Mouse (Mus musculus) cerebellum, adult 18-20 months (tissue): Measurements from ENCODE around the gene Tra2a.

Source experiments
- DNase-seq, 2 experiments: peaks; one replicate each; pipeline ENCODE4 v3.0.0; 2021

The Tra2a gene

GRCm38 (mm10) chr6:49233356-49233755 is 30.5 kb downstream of the Tra2a start:
- DNase-seq = no peak

DNA sequence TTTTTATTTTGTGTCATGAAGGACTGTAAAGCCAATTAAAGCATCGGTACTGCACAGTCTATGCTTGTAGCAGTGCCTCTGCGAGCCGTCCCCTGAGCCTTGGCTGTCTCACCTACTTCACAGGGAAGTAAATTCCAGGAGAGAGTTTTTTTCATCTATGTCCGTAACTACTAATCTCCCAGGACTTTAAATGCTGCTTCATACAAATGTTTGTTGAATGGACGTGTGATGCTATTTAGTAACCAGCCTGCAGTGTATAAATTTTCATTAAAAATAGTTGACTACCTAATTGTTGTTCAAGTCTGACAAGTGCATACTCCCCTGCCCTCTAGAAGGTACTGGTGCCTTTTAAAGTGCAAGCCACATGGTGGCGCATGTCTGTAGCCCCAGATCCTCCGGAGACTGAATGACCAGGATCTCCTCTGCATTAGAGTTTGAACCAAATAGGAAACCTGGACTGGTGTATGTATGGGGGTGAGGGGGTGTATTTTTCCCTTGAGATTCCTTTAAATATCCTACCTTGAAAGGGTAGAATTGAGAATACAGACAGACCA is 35.6 kb downstream of the Tra2a start:
- DNase-seq = peak in 1 of 2 experiments; percentile 24

- DNase-seq = peak in 1 of 2 experiments; percentile 8
These were observed 36.6 kb downstream of the Tra2a start for GRCm38 (mm10) chr6:49227184-49227735.

DNA sequence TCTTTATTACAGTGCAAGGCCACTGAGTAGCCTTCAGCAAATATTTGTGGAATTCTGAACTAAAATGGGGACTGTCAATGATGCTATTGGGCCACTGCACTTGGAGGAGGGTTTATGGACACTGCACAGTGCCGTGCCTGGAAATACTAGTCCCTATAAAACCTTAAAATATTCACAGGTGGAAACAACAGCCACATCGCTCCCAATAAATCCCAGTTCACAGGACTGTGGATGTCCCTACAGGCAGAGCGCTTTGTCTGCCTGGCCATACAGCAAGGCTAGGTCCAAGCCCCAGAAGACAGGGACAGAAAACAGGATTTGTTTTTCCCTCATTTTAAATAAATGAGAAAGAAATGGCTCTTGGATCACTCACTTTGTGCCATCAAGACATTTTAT is 38.1 kb downstream of the Tra2a start:
- no peak for DNase-seq

- no peak for DNase-seq
These were observed 38.7 kb downstream of the Tra2a start for GRCm38 (mm10) chr6:49224923-49225727.

GRCm38 (mm10) chr6:49221906-49222305 is 41.9 kb downstream of the Tra2a start:
- no peak for DNase-seq

DNA sequence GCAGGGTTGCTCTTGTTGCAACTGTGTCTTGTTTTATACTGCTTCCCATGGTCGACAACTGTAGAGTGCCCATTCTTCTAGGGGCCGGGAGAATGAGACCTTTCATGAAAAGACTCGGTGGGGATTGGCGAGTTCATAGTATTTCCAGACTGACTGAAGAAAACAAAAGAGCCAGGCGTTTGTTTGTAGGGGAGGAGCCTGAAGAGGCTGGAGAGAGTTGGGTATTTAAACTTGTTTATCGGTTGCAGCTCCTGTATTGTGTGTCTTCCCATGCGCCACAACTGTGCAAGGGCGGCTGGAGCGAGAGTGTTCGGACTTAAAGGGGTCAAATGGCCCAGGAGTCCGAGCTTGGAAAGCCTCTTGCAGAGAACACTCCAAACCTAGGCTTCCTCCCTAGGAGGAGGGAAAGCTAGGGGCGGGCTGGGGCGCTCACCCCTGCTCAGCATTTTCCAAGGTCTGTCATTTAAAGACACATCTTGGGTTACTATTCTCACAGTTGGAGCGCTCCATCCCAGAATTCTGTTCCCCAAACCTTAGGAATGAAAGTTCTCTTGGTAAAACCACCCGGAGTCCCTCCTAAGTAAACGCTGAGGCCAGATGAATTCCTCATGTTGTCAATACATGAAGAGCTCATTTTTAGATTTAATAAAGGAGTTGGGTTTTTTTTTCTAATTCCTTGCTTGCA is 43.8 kb downstream of the Tra2a start:
- DNase-seq = no peak

- DNase-seq = no peak
These were observed 44.8 kb downstream of the Tra2a start for GRCm38 (mm10) chr6:49219001-49219560.

- peak in 1 of 2 experiments; percentile 17 for DNase-seq
These were observed 45.5 kb downstream of the Tra2a start for GRCm38 (mm10) chr6:49218275-49218802.

GRCm38 (mm10) chr6:49217581-49218274 is 46.1 kb downstream of the Tra2a start:
- DNase-seq = peak in 1 of 2 experiments; percentile 30

DNA sequence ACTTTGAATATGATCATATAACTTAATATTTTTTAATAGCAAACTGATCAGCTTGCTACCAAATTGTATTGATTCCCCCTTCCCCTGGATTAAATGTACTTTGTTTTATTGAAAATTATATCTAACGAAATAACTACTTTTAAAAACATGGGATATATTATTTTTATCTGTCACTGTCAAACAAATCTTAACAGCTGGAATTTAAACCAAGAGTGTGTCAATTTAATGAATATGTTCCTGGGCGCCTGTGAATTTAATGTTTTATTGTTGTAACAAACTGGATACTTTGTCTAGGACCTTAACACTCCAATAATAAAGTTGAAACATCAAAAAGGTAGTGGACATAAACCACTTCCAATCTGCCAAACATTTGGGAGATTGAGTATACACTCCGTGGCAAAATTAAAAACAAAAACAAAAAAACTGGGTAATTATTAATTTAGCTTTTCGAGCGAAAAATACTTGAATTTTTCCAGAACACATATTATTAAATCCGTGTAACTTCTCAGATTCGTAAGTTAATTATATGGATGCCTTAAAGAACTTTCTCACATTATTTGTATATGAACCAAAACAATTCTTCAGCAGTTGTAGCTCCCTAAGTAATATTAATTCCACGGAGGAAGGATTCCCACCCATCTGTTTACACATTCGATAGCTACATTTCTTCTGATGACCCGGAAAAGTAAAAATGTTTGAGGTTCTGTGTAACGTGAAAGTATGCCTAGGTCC is 46.9 kb downstream of the Tra2a start:
- DNase-seq = no peak

GRCm38 (mm10) chr6:49215748-49216585 is 47.9 kb downstream of the Tra2a start:
- DNase-seq = no peak

GRCm38 (mm10) chr6:49214928-49215747 is 48.7 kb downstream of the Tra2a start, which contains the start of gene Igf2bp3:
Gene Igf2bp3 (minus strand): TSS chr6:49214957.
- DNase-seq = peak in 1 of 2 experiments; percentile 16

DNA sequence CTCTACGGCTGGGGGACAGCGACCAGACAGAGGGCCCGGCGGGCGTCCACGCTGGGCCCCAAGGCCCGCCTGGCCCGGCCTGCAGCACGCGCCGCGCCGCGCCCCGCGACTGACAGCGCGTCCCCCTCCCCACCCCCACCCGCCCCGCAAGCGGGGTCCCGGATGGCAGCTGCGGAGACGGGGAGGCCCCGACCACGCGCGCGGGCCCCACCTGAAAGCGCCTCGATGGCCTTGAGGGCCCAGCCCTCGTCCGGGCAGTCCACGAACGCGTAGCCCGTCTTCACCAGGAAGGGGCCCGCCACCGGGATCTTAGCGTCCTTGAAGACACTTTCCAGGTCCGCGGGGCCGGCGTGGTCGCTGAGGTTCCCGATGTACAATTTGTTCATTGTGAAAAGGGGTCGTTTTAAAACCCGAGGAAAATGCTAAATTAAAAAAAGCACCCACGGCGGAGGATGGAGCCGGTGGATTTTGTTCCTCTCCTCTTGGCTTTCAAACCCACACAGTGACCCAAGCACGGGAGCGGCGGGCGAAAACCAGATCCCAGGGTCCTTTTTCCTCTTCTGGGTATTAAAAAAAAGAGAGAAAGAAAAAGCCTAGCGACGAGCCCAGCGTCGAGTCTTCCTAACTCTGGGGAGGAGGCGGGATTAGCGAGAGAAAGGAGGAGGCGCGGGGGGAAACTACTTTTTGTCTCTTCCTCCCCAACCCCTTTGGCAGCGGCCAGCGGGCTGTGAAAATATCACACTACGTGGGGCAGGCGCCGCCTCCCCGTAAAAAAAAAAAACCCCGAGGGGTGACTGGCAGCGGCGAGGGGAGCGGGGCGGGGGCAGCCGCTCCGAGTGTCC is 49.5 kb downstream of the Tra2a start:
- DNase-seq = peak in 1 of 2 experiments; percentile 16

DNA sequence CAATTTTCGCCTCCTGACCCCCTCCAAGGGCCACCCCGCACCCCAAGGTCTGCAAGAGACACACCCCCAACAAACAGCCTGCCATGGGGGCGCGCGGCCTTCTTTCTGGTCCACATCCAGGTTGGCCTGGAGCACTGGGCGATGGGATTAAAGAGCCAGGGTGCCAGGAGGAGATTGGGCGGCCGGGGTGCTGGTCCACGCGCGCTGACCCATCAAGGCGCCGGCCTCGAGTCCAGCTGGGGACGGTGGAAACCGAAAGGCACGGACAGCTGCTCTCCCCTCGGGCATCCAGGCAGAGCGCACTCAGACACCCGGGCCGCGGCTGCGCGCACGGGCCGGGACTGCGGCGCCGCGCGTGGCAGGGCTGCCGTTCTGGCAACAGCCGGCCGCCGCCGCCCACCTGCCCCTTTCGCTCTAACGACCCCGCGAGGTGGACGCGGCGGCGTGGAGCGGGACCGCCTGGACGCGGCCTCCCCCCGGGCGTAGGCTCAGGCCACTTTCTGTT is 50.2 kb downstream of the Tra2a start:
- peak in 1 of 2 experiments; percentile 29 for DNase-seq

GRCm38 (mm10) chr6:49212931-49213580 is 50.8 kb downstream of the Tra2a start:
- no peak for DNase-seq

DNA sequence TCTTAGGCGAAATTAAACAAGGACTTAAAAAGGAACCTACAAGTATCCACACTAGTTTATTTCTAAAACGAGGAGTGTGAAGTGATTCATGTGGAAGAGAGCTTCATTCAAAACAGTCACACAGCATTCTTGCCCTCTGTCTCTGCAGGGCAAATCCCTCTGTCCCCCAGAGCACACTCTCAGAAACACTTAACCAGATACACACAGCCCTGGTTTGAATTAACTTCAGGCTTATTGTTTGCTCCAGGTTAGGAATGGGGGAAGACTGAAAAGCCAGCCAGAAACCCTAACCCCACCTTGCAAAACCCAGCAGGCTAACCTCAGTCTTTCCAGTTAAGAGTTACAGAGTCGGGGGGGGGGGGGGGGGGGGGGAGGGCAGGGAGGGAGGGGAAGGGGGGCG is 51.7 kb downstream of the Tra2a start:
- no peak for DNase-seq

GRCm38 (mm10) chr6:49211596-49211995 is 52.2 kb downstream of the Tra2a start:
- no peak for DNase-seq
